Mouse (Mus musculus): ENCODE measurements at regions not wholly inside any gene's neighbourhood (a gene's known extent, or its start where the extent isn't known, plus 50 kb on each side); places are given as distances from the start of the nearest gene placed in this dataset.

DNA sequence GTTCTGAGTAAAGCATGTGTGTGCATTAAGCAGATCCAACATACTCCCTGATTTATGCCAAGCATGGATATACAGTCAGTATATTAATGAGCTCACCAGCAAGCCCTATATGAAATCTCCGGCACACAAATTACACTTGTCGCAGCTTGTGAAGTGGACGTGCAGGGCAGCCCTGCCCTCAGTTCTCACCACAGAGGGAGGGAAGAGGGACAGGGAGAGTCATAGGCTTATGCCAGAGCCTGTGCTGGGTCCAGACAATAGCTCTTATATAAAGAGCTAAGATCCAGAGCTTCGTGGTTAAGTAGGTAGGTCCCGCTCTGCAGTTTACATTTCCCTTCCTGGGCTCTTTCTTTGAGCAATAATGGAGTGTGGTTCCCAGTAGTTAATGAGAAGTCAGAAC, 252.7 kb upstream of the Foxq1 start:
- TF ChIP-seq EP300 (IDR thresholded peaks at IDR 0.05; ENCODE audit: low read depth) (no peak), CTCF (IDR thresholded peaks at IDR 0.05; ENCODE audit: low read depth) (no peak)
